Comparison of ENCODE assay signal across 10 mouse cellular contexts in the genomic region with DNA sequence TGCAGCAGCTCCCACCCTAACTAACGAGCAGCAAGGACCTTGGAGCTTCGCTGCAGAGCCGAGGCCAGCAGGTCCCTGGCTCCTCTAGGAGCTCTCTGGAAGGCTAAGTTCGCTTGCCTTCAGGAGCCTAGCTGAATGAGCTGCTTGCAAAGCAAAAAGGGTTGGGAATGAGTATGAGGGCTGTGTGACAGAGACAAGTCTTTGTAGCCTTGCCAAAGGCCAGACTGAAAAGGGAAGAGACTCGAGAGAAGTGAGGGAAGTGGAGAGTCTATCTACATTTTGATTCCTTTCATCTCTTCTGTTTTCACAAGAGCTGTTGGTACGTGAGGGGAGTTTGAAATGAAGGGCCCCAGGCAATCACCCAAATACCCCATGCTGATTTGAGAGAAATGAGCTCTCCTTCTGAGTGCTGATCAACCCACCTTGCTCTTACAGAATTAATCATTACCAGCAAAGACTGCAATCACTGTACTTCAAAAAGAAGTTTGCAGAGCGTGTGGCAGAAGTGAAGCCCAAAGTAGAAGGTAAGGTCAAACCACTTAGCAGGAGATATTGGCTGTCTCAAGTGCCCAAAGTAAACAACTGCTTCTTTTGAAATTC.
DNase-seq lines count a peak whose midpoint lies in the region; ATAC-seq and TF ChIP-seq lines count a peak whose summit lies in the region.
"Had no signal": no experiment of that assay in that cellular context is flagged by ENCODE, and none has a peak within 500 bp of the region (broad histone marks: within the 10 kb centered on the region; RNA-seq: fewer than 3 reads in every experiment).

No protein-coding gene starts in this region.

- H3K9me3 ChIP-seq in hindbrain, postnatal 0 days (ENCODE audit: low read length): no peaks in the 10 kb centered on the region
- no peaks in the 10 kb centered on the region for H3K9me3 ChIP-seq in hindbrain, embryonic 14.5 days (ENCODE audit: control insufficient read depth, low read length)
- H3K9me3 ChIP-seq in MEL (replicated peaks; ENCODE audit: insufficient read depth, low read length): no peaks in the 10 kb centered on the region
- no peaks in the 10 kb centered on the region for H3K9me3 ChIP-seq in heart, embryonic 16.5 days (replicated peaks; ENCODE audit: control insufficient read depth, low read length)
- H3K9me3 ChIP-seq: liver, embryonic 15.5 days had no signal

- TF ChIP-seq POLR2A in MEL (IDR thresholded peaks at IDR 0.05; ENCODE audit: control insufficient read depth in 1 of 2, insufficient read depth in 1 of 2, low read depth in 1 of 2, low read length in 2 of 2, poor library complexity in 1 of 2): no peak

- no peak overlapping the region for H3K4me2 ChIP-seq in hindbrain, postnatal 0 days (ENCODE audit: low read depth, low read length)
- no peak overlapping the region for H3K4me2 ChIP-seq in hindbrain, embryonic 14.5 days (replicated peaks)
- no peak overlapping the region for H3K4me2 ChIP-seq in heart, embryonic 16.5 days (ENCODE audit: low read depth, low read length)
- H3K4me2 ChIP-seq: liver, embryonic 15.5 days had no signal

- H3K4me1 ChIP-seq in hindbrain, postnatal 0 days (ENCODE audit: insufficient read depth, low read length): peaks cover 6% of the 10 kb centered on the region; the same call in 1 of the 2 replicates
- no peaks in the 10 kb centered on the region for H3K4me1 ChIP-seq in hindbrain, embryonic 14.5 days (replicated peaks; ENCODE audit: control insufficient read depth, insufficient read depth, low read length)
- peaks cover 23 to 35% of the 10 kb centered on the region in 2 experiments for H3K4me1 ChIP-seq in MEL (ENCODE audit: control insufficient read depth in 1 of 2, insufficient read depth in 2 of 2, low read length in 2 of 2)
- H3K4me1 ChIP-seq in heart, embryonic 16.5 days (ENCODE audit: control insufficient read depth, insufficient read depth, low read length): peaks cover 77% of the 10 kb centered on the region

- peaks cover 65% of the 10 kb centered on the region for H3K36me3 ChIP-seq in hindbrain, postnatal 0 days (ENCODE audit: insufficient read depth, low read length)
- peaks cover 88% of the 10 kb centered on the region for H3K36me3 ChIP-seq in hindbrain, embryonic 14.5 days (replicated peaks; ENCODE audit: control insufficient read depth, insufficient read depth)
- peaks cover 0 to 32% of the 10 kb centered on the region in 2 experiments; a peak in 3 of 4 replicates for H3K36me3 ChIP-seq in MEL (ENCODE audit: control insufficient read depth in 1 of 2, insufficient read depth in 2 of 2, low read length in 2 of 2)
- H3K36me3 ChIP-seq in heart, embryonic 16.5 days (ENCODE audit: control insufficient read depth, insufficient read depth): peaks cover 26% of the 10 kb centered on the region

- no peak overlapping the region for H3K4me3 ChIP-seq in hindbrain, postnatal 0 days (ENCODE audit: low read length)
- no peak overlapping the region for H3K4me3 ChIP-seq in hindbrain, embryonic 14.5 days (replicated peaks; ENCODE audit: low read length)
- H3K4me3 ChIP-seq in MEL (ENCODE audit: control insufficient read depth in 1 of 2, insufficient read depth in 1 of 2, low read depth in 2 of 2, low read length in 2 of 2): no peak overlapping the region
- H3K4me3 ChIP-seq in heart, embryonic 16.5 days (ENCODE audit: low read length): no peak overlapping the region
- H3K4me3 ChIP-seq: liver, embryonic 15.5 days had no signal

- H3K27me3 ChIP-seq in hindbrain, postnatal 0 days (ENCODE audit: insufficient read depth, low read length): no peaks in the 10 kb centered on the region
- H3K27me3 ChIP-seq in hindbrain, embryonic 14.5 days (ENCODE audit: control insufficient read depth, insufficient read depth, low read length): no peaks in the 10 kb centered on the region
- no peaks in the 10 kb centered on the region for H3K27me3 ChIP-seq in MEL (ENCODE audit: control insufficient read depth in 1 of 2, insufficient read depth in 2 of 2, low read length in 2 of 2)
- no peaks in the 10 kb centered on the region for H3K27me3 ChIP-seq in heart, embryonic 16.5 days (ENCODE audit: control insufficient read depth, insufficient read depth, low read length)
- H3K27me3 ChIP-seq: liver, embryonic 15.5 days had no signal

- no peak for TF ChIP-seq EP300 in MEL (IDR thresholded peaks at IDR 0.05; ENCODE audit: low read depth in 1 of 2, low read length in 2 of 2)

- TF ChIP-seq RAD21 in MEL (IDR thresholded peaks at IDR 0.05; ENCODE audit: low read depth, low read length): no peak

- peak; percentile 52 to 79 for DNase-seq in adrenal gland, adult (ENCODE audit: inconsistent age in 2 of 2, low spot score in 1 of 2)
- DNase-seq in adrenal gland, adult 18-20 months (ENCODE audit: low spot score in 2 of 2): no peak
- DNase-seq in hindbrain, postnatal 0 days (ENCODE audit: low spot score): peak; percentile 43
- DNase-seq in hindbrain, embryonic 14.5 days (ENCODE audit: low spot score): no peak
- peak; percentile 34 for DNase-seq in MEL (ENCODE audit: low read depth, low spot score)
- DNase-seq in T-cell, adult 2 months (ENCODE audit: low spot score): no peak
- no peak for DNase-seq in spleen, postnatal 4 days (ENCODE audit: low spot score in 2 of 2)
- DNase-seq: cerebellum, adult 11 months had no signal

- peak; percentile 33 for ATAC-seq in hindbrain, postnatal 0 days
- no peak for ATAC-seq in hindbrain, embryonic 14.5 days (ENCODE audit: low FRiP score)
- ATAC-seq in heart, embryonic 16.5 days (replicated peaks; ENCODE audit: extremely low read depth, insufficient read depth, low FRiP score): no peak

- no peaks in the 10 kb centered on the region for H3K79me2 ChIP-seq in MEL (ENCODE audit: control insufficient read depth, insufficient read depth, low read length, poor library complexity)

- WGBS in hindbrain, postnatal 0 days: 40% methylated on average over 7 of the region's 7 CpGs
- 66% methylated on average over 7 of the region's 7 CpGs for WGBS in hindbrain, embryonic 14.5 days
- 39% methylated on average over 7 of the region's 7 CpGs for WGBS in heart, embryonic 16.5 days

- TF ChIP-seq CTCF in hindbrain, postnatal 0 days (IDR thresholded peaks at IDR 0.05; ENCODE audit: low read depth): no peak
- no peak for TF ChIP-seq CTCF in MEL (IDR thresholded peaks at IDR 0.05 in 2 of 3, conservative IDR thresholded peaks at IDR 0.05 in 1 of 3; ENCODE audit: control insufficient read depth in 1 of 3, insufficient read depth in 1 of 3, low read depth in 2 of 3, low read length in 3 of 3, poor library complexity in 1 of 3, severe bottlenecking in 1 of 3)

- H3K27ac ChIP-seq in hindbrain, postnatal 0 days: peak overlapping the region; percentile 38; the same call in 1 of the 2 replicates
- H3K27ac ChIP-seq in hindbrain, embryonic 14.5 days: no peak overlapping the region
- H3K27ac ChIP-seq in MEL (ENCODE audit: control insufficient read depth, low read depth, low read length): no peak overlapping the region
- peak overlapping the region; percentile 82 for H3K27ac ChIP-seq in heart, embryonic 16.5 days (ENCODE audit: low read length)
- H3K27ac ChIP-seq: liver, embryonic 15.5 days had no signal

- no peak overlapping the region for H3K9ac ChIP-seq in hindbrain, postnatal 0 days (replicated peaks; ENCODE audit: low read length)
- no peak overlapping the region for H3K9ac ChIP-seq in hindbrain, embryonic 14.5 days
- no peak overlapping the region for H3K9ac ChIP-seq in MEL (ENCODE audit: control insufficient read depth, low read depth, low read length, poor library complexity, severe bottlenecking)
- H3K9ac ChIP-seq in heart, embryonic 16.5 days (ENCODE audit: low read length): peak overlapping the region; percentile 51
- H3K9ac ChIP-seq: liver, embryonic 15.5 days had no signal

TF ChIP-seq in MEL, 35 proteins besides CTCF, POLR2A, EP300 and RAD21:
- no peak for TF ChIP-seq USF1 (IDR thresholded peaks at IDR 0.05; ENCODE audit: low read depth, low read length)

Comparison
In these comparisons a context has a peak if more than half of its experiments do, and no peak if none do; other contexts are left out.
1. DNase-seq: peak in adrenal gland, adult (2 of 2), hindbrain, postnatal 0 days (single experiment) and MEL (single experiment); none in adrenal gland, adult 18-20 months (0 of 2), hindbrain, embryonic 14.5 days (single experiment), T-cell, adult 2 months (single experiment) and spleen, postnatal 4 days (0 of 2).
2. H3K27ac ChIP-seq: peak in hindbrain, postnatal 0 days (single experiment) and heart, embryonic 16.5 days (single experiment); none in hindbrain, embryonic 14.5 days (single experiment) and MEL (single experiment).